Mouse (Mus musculus) urinary bladder, postnatal 10 days (tissue): ENCODE measurements around the gene Nsf.

Experiments used
- DNase-seq: peaks from one replicate; pipeline ENCODE4 v3.0.0; 2022; ENCODE audit warnings: low spot score

Nsf gene

DNA sequence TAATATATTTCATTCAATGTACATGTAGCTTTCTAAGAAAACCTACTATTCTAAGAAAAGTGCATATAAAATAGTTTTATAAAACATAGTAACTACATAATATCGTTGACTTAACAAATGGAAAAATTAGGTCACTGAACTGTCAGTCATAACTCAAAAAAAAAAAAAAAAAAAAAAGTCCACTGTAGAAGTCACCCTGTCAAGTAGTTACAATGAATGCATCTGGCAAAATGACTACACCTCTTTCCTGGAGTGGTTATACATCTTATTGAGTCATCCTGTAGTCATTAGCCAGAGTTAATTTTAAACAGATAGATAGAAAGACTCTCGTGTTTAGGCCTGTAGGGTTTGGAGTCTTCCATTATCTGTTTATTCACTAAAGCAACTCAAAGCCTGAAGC, 114.9 kb downstream of the Nsf start:
- no peak for DNase-seq

- DNase-seq = no peak
Measured at GRCm38 (mm10) chr11:103832331-103832730, 121.5 kb downstream of the Nsf start.

DNA sequence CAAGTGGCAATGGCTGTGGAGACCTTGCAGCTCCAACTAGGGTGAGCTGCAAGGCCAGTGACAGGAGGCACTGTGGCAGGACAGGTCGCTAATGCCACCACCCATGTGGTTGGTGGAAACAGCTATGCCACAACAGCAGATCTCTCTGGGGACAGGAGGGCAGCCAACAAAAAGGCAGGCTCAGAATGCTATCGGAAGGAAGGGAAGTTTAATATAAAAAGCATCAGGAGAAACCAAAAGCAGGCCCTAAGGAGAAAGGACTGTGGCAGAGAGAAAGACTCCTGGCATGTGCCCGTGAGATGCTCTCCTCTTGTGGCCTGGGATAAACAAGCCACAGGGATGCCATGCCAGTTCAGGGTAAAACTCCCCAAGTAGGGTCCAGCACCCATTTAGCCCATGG, 122.1 kb downstream of the Nsf start:
- no peak for DNase-seq

DNA sequence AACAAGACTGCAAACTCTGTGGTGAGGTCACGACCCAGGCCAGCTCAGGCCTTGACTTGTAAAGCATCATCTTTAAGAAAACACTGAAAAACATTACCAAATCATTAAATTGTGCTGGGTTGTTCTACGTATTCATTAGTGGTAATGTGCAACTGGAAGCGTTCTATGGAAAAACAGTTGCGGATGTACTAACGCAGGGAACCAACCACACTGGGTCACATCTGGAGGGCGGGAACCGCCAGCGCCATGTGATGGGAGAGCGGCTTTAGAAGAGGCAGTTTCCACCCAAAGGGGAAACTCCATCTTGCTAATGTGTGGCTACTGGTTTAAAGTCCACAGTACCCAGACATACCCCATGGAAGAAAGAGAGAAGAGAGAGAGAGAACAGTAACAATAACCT, 123.4 kb downstream of the Nsf start:
- DNase-seq = no peak

- DNase-seq = no peak
Measured at GRCm38 (mm10) chr11:103829956-103830355, 123.9 kb downstream of the Nsf start.

DNA sequence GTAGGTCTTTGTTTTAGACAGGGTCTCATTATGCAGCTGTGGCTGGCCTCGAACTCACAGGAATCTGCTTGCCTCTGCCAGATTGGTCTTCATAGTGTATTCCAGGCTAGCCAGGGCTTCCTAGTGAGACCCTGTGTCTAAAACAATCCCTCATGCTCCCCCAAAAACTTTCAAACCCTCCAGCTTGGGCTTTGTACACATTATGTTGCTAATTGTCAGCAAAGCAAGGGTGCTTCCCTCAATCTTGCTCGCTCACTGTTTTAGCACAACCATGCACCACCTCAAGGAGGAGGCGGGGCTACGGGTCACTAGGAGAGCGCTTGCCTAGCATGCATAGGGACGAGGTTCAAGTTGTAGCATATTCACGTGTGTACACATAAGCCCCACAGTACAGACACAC, 125.0 kb downstream of the Nsf start:
- DNase-seq = no peak

GRCm38 (mm10) chr11:103827201-103827600, 126.7 kb downstream of the Nsf start:
- no peak for DNase-seq

GRCm38 (mm10) chr11:103816719-103817118, 137.1 kb downstream of the Nsf start:
- DNase-seq = no peak

DNA sequence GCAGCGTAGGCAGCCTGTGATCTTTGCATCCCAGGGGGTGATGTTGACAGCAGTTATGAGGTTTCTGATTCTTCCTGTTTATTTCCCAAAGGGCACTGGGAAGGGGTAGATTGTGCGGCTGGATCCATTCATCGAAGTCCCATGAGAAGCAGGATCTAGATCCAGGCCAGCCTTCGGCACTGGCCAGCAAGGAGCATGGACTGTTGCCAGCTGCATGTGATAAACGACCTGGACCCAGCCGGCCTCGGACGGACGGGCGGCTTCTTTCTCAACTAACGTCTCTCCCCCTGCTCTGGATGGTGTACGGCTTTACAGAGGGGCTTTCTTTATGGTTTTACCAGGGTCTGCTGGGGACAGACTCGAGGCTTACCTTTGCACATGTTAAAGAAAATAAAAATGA, 137.9 kb downstream of the Nsf start:
- no peak for DNase-seq

GRCm38 (mm10) chr11:103814808-103815207, 139.0 kb downstream of the Nsf start:
- DNase-seq = no peak

DNA sequence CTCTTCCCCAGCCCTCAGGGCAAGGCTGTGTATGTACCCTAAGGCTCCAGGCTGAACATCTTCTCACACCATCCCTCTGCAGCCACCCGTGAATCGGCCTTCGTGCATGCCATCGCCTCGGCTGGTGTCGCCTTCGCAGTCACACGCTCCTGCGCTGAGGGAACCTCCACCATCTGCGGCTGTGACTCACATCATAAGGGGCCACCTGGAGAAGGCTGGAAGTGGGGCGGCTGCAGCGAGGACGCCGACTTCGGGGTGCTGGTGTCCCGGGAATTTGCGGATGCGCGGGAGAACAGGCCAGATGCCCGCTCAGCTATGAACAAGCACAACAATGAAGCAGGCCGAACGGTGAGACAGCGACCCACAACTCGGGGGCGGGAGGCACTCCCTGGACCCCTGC, 142.6 kb downstream of the Nsf start:
- DNase-seq = no peak

GRCm38 (mm10) chr11:103810631-103811030, 143.2 kb downstream of the Nsf start:
- DNase-seq = no peak

GRCm38 (mm10) chr11:103809611-103810598, 144.0 kb downstream of the Nsf start:
- DNase-seq = no peak

DNA sequence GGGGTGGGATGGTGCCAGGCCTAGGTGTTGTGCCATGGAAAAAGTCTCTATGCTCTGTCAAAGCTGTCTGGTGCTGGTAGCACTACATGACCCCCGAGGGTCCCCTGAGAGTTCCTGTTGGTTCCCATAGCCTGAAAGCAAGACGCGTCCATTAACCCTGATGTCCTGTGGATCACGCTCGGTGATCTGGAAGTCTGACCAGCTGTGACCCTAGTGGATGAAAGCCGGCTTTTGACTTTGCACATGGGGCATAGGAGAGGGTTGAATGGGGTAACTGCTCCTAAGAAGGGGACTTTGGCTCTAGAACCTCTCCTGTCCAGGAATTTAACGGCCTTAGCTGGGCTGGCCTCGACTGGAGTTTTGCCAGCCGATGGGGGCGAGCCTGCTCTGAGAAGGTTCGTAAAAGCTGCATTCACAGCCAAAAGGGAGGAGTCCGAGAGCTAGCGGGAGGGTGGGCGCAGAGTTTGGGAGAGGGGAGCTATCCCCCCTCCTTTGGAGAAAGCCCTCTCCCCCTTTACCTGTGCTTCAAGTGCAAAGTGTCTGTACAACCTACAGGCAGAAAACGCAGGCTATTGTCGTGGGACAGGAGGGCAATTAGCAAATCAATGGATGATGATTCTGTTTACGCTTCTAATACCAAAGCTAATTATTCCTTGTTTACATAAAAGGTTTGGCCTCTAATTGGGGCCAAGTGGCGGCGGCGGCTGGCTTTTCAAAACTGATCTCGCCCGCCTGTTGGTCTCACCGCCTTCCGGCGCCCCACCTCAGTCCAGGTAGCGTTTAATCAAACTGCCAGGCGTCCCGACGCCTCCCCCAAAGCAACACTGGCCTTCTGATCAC, 144.9 kb downstream of the Nsf start:
- no peak for DNase-seq

GRCm38 (mm10) chr11:103807966-103808365, 145.9 kb downstream of the Nsf start:
- no peak for DNase-seq

GRCm38 (mm10) chr11:103804804-103805203, 149.1 kb downstream of the Nsf start:
- no peak for DNase-seq

GRCm38 (mm10) chr11:103804126-103804525, 149.7 kb downstream of the Nsf start:
- no peak for DNase-seq

GRCm38 (mm10) chr11:103801128-103801527, 152.7 kb downstream of the Nsf start:
- DNase-seq = no peak

- DNase-seq = no peak
Measured at GRCm38 (mm10) chr11:103789951-103790350, 163.9 kb downstream of the Nsf start.

GRCm38 (mm10) chr11:103780152-103780551, 173.7 kb downstream of the Nsf start:
- no peak for DNase-seq

- no peak for DNase-seq
Measured at GRCm38 (mm10) chr11:103774228-103774530, 179.7 kb downstream of the Nsf start.

DNA sequence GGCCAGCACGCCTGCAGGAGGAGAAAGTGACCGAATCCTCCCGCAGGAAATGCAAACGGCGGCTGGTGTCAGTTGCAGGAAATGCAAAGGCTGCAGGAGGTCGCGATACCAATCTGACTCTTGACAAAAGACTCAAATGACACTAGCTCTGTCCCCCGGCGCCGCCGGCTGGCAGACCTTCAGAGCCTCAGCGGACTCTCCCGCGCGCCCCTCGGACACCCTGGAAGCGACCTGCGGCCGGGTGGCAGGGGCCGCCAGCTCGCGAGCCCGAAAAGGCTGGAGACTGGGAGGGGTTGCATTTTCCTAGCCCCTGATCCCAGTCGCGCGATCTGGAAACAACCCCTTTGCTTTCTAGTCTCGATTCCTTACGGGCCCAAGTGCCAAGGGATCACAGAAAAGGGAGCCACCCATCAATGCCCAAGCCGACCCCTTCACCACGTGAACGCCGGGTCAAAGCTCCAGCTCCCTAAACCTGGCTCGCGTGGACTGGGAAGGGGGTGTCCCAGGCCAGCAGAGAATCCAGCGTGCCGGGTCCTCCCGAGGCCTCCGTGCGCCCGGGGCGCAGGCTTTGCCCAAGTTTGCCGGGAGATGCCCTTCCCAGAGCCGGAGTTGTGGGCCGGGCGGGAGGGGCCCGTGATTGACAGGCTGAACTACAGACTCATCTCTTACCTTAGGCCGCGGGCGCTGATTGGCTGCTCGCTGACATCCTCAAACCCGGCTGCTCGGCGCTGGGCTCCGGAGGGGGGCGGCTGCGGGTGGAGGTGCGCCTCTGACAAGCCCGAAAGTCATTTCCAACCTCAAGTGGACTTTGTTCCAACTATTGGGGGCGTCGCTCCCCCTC, 180.2 kb downstream of the Nsf start, which contains the start of gene Wnt3:
Gene Wnt3, plus strand, starts transcription at position 764 of the 841 bp plus-strand sequence.
- no peak for DNase-seq
